10 mouse cellular contexts compared by ENCODE assay signal in genomic region chr12:81108600-81109011, GRCm38 (mm10).
DNase-seq lines count a peak whose midpoint lies in the region; TF ChIP-seq lines count a peak whose summit lies in the region.
"Had no signal": no experiment of that assay in that cellular context is flagged by ENCODE, and none has a peak within 500 bp of the region (broad histone marks: within the 10 kb centered on the region; RNA-seq: fewer than 3 reads in every experiment).

No protein-coding gene starts in this region.

- peak; percentile 20 to 33 for DNase-seq in adrenal gland, postnatal 36 days
- DNase-seq in adrenal gland, adult 18-20 months (ENCODE audit: low spot score in 2 of 2) = no peak
- peak; percentile 50 for DNase-seq in adipocyte (ENCODE audit: low spot score)
- DNase-seq in liver, adult 2 months (ENCODE audit: extremely low read depth, low read depth, low spot score) = peak; percentile 97
- peak; percentile 61 for DNase-seq in mesoderm, embryonic 11.5 days (ENCODE audit: low read depth, low spot score)
- DNase-seq in thymus, adult 2 months = no peak
- no peak for DNase-seq in left cerebral cortex, postnatal 36 days (ENCODE audit: low spot score in 2 of 2)
- DNase-seq in left cerebral cortex, adult 18-20 months (ENCODE audit: low spot score in 2 of 2) = no peak
- DNase-seq: kidney, adult 18-20 months had no signal

- TF ChIP-seq CTCF in liver, adult 2 months (IDR thresholded peaks at IDR 0.05; ENCODE audit: low read depth, low read length) = no peak
- no peak for TF ChIP-seq CTCF in thymus, adult 2 months (IDR thresholded peaks at IDR 0.05; ENCODE audit: borderline replicate concordance, control insufficient read depth, extremely low read depth, insufficient read depth, low read length, poor library complexity)

- no peaks in the 10 kb centered on the region for H3K27me3 ChIP-seq in liver, adult 2 months (ENCODE audit: control insufficient read depth, insufficient read depth, low read length)
- no peaks in the 10 kb centered on the region for H3K27me3 ChIP-seq in thymus, adult 2 months (ENCODE audit: control insufficient read depth, insufficient read depth, low read length)

- peaks cover 5% of the 10 kb centered on the region; the same call in 1 of the 2 replicates for H3K79me2 ChIP-seq in liver, adult 2 months (ENCODE audit: control insufficient read depth, insufficient read depth, low read length)

- TF ChIP-seq POLR2A in liver, adult 2 months (IDR thresholded peaks at IDR 0.05; ENCODE audit: extremely low read depth, insufficient read depth, low read length) = no peak
- no peak for TF ChIP-seq POLR2A in thymus, adult 2 months (IDR thresholded peaks at IDR 0.05; ENCODE audit: control insufficient read depth, extremely low read depth, insufficient read depth, low read length, poor library complexity)

- intact Hi-C loops in left cerebral cortex, postnatal 36 days (cut with DNase I) = no loop called here

- no peak overlapping the region for H3K4me3 ChIP-seq in liver, adult 2 months (ENCODE audit: insufficient read depth, low read depth, low read length)
- H3K4me3 ChIP-seq in thymus, adult 2 months (ENCODE audit: control insufficient read depth, insufficient read depth, low read length) = no peak overlapping the region

- peaks cover 9% of the 10 kb centered on the region; the same call in 1 of the 2 replicates for H3K36me3 ChIP-seq in liver, adult 2 months (ENCODE audit: control insufficient read depth, insufficient read depth, low read length)
- no peaks in the 10 kb centered on the region for H3K36me3 ChIP-seq in thymus, adult 2 months (ENCODE audit: control insufficient read depth, insufficient read depth, low read length)

- 21% methylated on average over 7 of the region's 7 CpGs for WGBS in liver, adult 2 months
- 79% methylated on average over 7 of the region's 7 CpGs for WGBS in thymus, adult 2 months

- no peak overlapping the region for H3K9ac ChIP-seq in liver, adult 2 months (ENCODE audit: low read depth, low read length)

- peak overlapping the region; percentile 62 for H3K27ac ChIP-seq in liver, adult 2 months (replicated peaks; ENCODE audit: insufficient read depth, low read depth, low read length)
- no peak overlapping the region for H3K27ac ChIP-seq in thymus, adult 2 months (ENCODE audit: control insufficient read depth, insufficient read depth, low read length)
- H3K27ac ChIP-seq: macrophage had no signal

- peaks cover 18% of the 10 kb centered on the region for H3K4me1 ChIP-seq in liver, adult 2 months (ENCODE audit: control insufficient read depth, insufficient read depth, low read length)
- H3K4me1 ChIP-seq in thymus, adult 2 months (replicated peaks; ENCODE audit: control insufficient read depth, insufficient read depth, low read length) = no peaks in the 10 kb centered on the region

Comparison
In these comparisons a context has a peak if more than half of its experiments do, and no peak if none do; other contexts are left out.
1. DNase-seq: peak in adrenal gland, postnatal 36 days (2 of 2), adipocyte (single experiment), liver, adult 2 months (single experiment) and mesoderm, embryonic 11.5 days (single experiment); none in adrenal gland, adult 18-20 months (0 of 2), thymus, adult 2 months (single experiment), left cerebral cortex, postnatal 36 days (0 of 2) and left cerebral cortex, adult 18-20 months (0 of 2).